Mouse (Mus musculus) ES-CJ7 (cell line): ENCODE results near the gene Mybpc2.
A peak's percentile ranks its signal among the peaks of the same experiment; 100 is the strongest.

Experiments used
- DNase-seq: peaks from one replicate; pipeline ENCODE4 v3.0.0; 2011; ENCODE audit warnings: low read depth, low spot score

The Mybpc2 gene

DNA sequence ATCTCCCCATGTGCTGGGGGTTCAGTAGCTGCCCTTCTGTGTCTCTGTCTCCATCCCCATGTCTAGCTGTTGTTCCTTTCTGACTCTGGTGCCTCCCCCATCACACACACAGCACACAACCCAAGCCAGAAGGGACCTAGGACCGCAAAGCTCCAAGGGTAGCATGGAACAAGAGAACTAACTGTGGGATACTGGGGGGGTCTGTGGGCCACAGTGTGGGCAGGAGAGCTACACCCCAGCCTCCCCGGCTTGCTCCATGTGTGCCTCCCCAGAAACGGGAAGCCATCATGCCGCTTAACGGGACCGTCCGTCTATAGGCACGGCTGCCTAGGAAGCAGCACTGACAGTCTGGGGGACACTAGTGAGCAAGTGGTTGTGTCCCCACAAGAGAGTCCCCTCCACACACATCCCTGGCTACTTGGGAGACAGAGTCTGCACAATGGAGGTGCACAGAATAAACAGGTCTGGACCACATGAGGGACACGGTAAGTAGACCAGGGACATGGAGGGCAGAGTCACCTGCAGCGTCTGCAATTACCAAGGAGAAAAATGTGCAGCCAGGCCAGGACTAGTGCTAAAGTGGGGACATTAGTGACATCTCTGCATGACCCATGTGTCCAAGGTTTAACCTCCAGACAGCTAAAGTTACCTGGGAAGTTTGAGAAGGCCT lies 60.8 kb downstream of the Mybpc2 start:
- no peak for DNase-seq

DNA sequence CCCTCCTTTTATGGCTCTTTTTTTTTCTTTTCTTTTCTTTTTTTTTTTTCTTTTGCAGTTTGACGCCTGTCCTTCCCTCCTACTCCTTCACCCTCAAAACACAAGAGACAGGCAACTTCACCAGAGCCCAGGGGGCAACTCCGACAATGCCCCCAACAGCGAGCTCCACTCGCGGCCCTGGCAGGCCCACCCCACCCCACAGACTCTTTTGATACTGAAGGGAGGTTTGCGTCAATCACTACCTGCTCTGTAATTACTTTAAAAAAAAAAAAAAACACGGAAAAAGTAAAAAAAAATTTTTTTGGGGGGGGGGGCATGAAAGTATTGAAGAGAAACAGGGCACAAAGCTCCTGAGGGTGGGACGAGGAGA lies 61.4 kb downstream of the Mybpc2 start:
- no peak for DNase-seq

DNA sequence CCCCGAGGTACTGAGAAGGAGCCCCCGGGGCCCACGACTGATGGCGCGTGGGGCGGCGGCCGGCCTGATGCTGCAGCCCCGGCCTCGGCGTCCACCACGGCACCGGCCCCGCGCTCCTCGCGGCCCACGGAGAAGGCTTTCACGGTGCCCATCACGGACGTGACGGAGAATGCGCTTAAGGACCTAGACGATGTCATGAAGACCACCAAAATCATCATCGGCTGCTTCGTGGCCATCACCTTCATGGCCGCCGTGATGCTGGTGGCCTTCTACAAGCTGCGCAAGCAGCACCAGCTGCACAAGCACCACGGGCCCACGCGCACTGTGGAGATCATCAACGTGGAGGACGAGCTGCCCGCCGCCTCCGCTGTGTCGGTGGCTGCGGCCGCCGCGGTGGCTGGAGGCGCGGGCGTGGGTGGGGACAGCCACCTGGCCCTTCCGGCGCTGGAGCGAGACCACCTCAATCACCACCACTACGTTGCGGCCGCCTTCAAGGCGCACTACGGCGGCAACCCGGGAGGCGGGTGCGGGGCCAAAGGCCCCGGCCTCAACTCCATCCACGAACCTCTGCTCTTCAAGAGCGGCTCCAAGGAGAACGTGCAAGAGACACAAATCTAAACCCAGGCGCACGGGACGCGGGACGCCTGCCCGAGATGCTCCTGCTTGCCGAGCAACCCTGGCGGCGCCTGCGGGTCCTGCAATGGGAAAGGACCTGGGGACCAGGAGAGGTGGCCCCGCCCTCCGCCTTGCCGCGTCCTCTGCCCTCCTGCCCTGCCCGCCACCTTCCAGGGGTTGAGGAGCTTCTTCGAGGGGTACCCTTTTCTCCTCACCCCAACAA lies 62.0 kb downstream of the Mybpc2 start:
- peak; percentile 84 for DNase-seq

DNA sequence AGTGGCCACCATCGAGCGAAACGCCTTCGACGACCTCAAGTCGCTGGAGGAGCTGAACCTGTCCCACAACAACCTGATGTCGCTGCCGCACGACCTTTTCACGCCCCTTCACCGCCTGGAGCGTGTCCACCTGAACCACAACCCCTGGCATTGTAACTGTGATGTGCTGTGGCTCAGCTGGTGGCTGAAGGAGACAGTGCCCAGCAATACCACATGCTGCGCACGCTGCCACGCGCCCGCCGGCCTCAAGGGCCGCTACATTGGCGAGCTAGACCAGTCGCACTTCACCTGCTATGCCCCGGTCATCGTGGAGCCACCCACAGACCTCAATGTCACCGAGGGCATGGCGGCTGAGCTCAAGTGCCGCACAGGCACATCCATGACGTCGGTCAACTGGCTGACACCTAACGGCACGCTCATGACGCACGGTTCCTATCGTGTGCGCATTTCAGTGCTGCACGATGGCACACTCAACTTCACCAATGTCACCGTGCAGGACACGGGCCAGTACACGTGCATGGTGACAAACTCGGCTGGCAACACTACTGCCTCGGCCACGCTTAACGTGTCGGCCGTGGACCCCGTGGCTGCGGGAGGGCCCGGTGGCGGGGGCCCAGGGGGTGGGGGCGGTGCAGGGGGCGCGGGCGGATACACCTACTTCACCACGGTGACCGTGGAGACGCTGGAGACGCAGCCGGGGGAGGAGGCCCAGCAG lies 62.8 kb downstream of the Mybpc2 start:
- DNase-seq: peak; percentile 28

DNA sequence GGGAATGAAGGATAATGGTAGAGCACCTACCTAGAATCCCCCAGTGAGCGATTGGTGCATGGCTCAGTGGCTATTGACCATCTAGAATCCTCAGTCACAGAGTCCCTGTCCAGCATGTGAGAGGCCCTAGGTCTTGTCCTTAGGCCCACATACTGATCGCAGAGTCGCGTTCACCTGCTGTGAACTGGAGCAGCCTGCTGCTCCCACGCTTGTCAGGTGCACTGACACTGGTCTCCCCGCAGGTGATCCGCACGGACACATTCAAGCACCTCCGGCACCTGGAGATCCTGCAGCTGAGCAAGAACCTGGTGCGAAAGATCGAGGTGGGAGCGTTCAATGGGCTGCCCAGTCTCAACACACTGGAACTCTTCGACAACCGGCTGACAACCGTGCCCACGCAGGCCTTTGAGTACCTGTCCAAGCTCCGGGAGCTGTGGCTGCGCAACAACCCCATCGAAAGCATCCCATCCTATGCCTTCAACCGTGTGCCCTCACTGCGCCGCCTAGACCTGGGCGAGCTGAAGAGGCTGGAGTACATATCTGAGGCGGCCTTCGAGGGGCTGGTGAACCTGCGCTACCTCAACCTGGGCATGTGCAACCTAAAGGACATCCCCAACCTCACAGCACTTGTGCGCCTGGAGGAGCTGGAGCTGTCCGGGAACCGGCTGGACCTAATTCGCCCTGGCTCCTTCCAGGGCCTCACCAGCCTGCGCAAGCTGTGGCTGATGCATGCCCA lies 63.5 kb downstream of the Mybpc2 start:
- no peak for DNase-seq

DNA sequence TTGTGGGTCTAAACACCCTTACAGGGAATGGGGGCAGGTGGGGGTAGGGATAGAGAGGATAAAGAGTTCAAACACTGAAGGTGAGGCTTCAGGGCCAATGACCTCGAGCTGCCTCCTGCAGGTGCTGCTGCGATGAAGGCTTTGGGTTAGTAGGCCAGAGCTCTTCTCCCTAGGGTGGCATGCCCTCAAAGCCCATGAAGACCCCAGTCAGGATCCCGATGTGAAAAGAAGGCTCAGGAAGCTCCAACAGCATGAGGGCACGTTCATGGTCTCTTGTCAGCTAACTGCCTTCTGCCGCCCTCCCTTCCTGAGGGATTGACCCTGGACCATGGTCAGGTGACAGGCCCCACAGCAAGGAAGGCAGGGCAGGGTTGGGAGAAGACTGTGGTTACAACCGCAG lies 64.4 kb downstream of the Mybpc2 start:
- DNase-seq: no peak

DNA sequence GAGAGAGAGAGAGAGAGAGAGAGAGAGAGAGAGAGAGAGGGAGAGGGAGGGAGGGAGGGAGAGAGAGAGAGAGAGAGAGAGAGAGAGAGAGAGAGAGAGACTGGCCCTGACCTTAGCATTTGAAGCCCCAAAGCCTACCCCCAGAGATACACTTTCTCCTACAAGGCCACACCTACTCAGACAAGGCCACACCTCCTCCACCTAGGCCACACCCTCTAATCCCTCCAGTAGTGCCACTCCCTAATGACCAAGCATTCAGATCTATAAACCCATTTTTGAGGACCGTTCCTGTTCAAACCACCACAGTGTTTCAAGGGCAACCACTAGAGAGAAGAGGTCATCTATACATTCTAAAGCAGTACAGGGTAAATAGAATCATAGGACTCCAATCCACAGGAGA lies 68.2 kb downstream of the Mybpc2 start:
- DNase-seq: no peak

DNA sequence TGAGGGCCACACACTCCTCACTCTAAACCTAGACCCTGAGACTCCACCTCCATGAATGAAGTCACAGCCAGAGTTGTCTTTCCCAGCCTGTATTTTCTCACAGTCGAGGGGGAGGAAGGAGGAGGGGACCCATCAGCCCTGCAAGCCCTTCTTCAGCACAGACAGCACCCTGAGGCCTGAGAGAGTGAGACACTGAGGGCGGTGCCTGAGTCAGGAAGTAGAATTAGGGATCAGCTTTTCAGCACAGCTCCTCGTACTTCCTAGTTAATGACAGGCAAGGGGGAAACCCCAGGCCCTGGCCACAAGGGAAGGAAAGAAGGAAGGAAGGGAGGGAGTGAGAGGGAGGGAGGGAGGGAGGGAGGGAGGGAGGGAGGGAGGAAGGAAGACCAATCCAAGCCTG lies 71.2 kb downstream of the Mybpc2 start:
- DNase-seq: no peak
